Mouse (Mus musculus): ENCODE results near the gene Fars2.

DNA sequence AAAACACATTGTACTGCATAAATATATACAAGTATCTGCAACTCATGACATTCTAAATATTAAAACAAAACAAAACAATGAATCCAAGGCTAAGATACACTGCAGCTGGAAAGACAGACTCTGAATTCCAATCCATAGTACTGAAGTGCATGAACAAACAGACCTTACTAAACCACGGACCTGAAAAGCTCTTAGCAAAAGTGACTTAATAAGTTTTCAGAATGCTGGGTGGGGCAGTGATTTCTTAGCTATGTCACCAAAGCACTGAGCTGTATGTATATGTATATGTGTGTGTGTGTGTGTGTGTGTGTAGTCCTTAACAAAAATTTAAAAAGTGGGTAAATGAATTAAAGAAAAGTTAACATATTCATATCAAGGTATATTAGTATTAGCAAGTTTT is 511.9 kb downstream of the Fars2 start:
- TF ChIP-seq CTCF (IDR thresholded peaks at IDR 0.05; ENCODE audit: low read depth) (no peak), EP300 (IDR thresholded peaks at IDR 0.05; ENCODE audit: low read depth) (no peak)

All from liver, postnatal 0 days (tissue).